Mouse (Mus musculus): ENCODE results near the gene Cfap58.

Cfap58 gene

DNA sequence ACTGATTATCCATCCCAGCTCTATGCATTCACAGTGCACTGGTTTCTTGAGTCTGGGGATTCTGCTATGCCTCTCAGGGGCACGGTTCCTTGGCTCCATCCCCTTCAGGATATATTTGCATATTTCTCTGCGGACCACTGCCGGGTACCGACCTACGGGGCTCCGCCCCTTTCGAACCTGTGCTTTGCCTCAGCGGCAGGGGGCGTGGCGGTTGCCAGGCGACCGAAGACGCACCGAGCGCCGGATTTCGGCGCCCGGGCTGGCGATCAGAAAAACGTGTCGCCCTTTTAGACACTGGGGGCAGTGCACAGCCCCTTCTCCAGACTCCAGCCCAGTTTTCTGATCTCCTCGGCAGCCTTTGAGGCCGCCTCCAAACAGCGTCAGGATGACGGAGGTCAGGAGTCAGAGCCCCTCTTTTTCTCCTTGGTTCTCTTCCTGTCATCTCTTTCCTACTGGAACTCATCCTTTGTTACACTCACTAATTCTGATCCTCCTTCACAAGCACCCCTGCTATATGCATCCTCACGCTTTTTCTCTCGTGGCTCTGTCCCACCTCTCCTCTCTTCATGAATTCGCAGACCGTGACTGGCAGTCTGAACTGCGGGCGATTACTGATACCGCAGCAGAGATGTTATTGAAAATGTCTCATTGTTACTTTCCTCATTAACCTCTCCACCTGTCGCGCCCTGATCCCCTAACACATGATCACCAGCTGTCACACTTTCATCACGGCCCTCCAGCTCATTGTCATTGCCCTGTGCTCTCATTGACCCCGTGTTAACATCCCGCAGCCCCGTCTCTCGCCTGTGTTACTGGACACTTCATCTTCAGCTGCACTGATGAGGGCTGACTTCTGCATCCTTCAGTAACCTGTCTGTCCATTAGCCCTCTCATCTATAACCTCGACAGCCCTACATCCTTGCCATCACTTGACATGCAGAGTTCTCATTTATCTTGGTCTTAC, at the start of gene Cfap58:
TSS of gene Cfap58 (plus strand) at position 233 of the 964 bp plus-strand sequence.
- in situ Hi-C loops (cut with MboI, MseI): no loop called here

DNA sequence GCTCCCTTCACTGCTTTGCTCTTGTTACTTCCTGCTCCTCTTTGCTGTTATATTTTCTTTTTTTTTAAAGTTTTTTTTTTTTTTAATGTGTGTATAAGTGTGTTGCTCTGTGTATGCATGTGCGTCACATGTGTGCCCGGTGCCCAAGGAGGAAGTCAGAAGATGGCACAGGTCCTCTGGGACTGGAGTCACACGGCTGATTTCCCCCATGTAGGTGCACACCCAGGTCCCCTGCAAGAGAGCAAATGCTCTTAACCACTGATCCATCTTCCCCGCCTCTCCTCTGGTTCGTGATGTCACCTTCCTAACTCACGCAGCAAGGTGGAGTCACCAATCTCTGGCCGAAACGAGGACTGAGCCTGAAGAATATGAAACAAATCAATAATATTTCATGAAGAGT, 49.4 kb upstream of the Cfap58 start:
- in situ Hi-C loops (cut with MboI, MseI): no loop called here

DNA sequence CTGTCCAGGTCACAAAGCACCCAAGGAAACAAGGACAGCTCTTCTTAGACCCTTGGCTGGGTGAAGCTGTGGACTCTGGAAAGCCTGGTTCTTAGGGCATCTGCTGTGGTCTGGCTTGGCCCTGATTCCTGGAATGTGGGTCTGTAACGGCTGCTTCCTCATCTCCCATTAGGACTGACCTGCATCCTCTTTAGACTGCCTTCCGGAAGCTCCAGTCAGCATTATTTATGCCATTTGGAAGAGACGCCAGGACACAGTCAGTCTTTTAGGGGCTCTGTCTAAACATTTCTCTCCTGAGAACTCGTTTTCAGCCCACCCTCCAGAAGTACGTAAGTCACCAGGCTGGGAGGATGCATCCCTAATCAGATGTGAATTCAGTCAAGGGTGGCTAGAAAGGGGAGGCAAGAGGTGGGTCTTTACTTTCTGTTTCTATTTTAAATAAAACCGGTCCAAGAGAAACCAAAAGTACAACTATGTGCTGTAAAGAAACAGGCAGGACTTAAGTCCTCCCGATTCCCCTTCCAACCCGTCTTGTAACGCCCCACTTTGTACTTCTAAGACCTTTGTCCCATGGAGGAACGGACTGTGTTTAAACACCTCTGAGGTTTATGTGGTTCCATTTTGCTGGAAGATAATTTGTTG, 46.9 kb upstream of the Cfap58 start:
- in situ Hi-C loops (cut with MboI, MseI): no loop called here

DNA sequence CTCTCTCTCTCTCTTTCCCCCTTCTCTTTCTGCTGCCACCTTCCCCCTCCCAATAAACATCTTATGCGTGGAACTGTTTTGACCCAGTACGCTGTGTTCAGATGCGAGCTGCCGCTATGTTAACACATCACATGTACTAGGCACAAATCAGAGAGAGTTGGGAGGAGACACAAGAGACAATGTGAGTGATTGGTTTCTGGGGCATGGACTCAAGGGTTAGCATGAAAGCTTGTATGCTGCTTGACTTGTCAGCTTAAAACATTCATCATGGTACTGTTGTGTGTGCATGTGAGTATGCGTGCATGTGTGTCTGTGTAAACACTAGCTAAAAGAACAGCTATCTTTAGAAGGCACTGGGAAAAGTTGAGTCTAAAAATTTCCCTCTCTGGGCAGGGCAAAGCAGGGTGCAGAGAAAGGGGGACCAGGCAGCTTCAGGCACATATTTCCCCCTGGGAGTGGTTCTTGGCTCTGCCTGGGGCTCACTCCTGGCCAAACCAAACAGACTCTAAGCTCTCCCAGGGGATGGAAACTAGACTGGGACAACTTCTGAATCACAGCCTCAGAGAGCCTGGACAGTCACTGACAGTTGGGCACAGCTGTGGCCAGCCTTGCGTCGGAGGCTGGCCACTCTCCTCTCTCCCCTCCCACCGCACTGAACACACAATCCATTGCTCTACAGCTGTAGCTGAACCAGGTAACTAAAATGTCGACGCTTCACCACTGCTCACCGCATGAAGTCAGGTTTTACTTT, 45.7 kb upstream of the Cfap58 start:
- in situ Hi-C loops (cut with MboI, MseI): no loop called here

DNA sequence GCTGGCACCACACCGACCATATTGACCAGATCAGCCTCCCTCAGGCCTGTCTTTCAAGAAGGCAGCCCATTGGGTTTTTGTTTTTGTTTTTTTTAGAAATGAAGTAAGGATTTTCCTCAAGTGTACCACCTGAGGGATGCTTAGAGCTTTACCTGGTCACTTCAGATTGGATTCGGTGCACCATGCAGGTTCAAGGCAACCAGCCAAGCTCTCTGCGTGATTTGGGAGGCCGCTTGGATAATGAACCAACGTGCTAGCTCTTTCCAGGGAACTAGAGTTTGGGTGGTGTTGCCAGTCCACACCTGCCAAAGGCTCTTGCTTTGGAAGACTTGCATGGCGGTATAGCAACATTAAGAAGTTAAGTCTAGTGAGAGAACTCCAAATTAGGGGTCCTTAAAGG, 44.4 kb upstream of the Cfap58 start:
- in situ Hi-C loops (cut with MboI, MseI): no loop called here

DNA sequence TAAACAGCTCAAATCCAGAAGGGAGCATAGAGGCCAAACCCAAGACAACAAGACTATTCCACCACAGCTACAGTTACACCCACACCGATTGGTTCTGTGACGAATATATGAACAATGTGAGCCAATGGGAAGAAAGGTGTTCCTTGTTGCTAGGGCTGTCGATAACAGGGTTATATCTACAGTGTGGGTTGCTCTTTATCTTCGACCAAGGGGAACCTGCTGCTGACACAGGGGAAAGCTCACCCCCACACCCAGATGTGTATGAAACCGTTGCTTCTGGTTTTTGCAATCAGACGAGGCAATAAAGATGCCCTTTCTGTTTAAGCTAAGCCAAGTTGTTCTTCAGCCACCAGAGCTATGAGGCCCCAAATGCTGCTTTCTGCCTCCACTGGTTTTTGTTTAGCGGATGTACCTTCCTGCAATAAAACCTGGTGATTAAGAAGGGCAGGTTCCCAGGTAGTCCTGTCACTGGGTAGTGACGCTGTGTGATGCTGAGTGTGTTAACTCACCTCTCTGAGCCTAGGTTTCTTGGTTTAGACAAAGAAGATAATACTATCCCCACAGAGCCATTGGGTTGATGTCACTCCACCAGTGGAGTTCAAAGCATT, 38.9 kb upstream of the Cfap58 start:
- in situ Hi-C loops (cut with MboI, MseI): no loop called here

DNA sequence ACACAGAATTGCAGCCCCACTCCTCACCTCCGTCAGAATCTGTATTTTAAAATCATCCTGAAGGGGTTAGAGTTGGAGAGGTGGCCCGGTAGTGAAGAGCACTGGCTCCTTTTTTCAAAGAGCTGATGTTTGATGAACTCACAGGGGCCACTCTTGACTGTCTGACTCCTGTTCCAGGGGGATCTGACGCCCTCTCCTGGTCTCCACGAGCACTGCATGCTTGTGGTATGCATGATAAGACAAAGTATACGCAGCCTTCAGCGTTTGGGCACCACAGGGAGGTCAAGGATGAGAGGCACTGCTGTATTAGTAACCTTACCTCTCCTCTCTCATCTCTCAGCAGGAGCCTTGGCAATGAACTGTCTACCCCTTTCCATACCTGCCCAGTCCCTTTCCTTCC, 37.5 kb upstream of the Cfap58 start:
- in situ Hi-C loops (cut with MboI, MseI): no loop called here

DNA sequence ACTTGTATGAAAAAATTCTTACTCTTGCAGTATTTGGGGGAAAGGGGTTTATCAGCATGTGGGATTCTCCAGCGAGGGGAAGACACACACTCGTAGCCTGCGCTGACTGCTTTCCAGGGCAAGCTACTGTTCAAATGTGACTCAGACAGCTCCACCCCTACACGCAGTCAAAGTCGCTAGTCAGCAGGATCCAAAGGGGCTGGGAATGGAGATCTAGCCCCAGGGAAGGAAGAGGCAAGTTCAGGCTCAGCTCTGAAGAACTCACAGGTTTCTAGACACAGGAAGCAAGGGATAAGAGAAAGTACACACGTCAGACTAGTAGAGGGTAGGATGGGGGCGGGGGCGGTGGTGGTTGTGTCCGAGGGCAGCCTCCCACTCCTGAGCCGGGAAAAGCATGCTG, 36.9 kb upstream of the Cfap58 start:
- in situ Hi-C loops (cut with MboI, MseI): no loop called here

DNA sequence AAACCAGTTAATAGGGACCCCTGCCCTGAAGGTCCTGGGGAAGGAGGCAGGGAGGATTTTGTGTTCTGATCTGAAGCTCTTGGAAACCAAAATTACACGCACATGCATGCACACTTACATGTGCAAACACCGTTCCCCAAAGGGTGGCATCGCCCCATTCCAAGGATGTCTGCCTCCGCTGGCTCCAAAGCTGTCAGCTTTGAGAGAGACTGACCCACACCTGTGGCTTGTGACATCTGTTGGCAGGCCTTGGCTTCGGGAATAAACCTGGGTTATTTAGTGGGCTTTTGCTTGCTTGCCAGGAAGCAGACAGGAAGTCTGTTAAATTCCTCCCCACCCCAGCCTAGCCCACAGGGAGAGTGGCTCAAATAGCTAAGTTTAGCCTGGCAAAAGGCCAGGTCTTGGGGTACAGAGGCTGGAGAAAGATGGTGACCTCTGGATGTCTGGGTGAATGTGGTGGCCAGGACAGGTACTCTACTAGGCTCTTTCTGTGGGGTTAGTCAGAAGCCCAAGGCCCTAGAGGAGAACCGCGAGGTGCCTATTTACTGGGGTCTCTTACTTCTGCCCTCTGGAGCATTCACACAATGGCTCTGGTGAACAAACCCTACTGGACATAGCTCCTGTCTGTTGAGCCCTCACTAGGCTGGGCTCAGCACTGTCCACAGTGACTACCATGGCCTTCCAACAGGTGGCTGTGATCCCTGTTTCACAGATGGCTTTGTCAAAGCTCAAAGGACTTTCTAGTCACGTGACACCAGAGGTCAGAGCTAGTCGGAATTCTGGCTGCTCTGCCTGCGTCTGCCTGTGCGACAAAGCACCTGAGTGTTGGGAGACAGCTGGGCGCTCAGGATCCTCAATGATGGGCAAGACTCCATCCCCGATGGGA, 34.9 kb upstream of the Cfap58 start:
- in situ Hi-C loops (cut with MboI, MseI): no loop called here

DNA sequence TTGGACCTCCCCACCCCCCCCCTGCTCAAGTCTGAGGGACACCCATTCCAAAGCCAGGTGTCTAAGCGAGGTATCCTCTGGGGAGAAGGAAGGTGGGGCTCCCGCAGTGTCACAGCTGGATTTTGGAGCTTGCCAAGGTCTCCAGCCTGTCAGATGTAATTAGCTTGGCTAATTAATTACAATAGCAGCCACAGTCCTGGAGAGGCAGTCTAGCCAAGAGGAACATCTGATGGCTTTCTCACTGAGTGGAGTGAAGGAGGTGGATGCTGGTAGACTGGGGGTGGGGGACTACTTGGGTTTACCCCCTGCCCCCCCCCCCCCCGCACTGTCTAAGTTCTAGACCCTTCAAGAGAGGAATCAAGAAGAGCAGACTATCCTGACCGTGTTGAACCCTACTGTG, 33.8 kb upstream of the Cfap58 start:
- in situ Hi-C loops (cut with MboI, MseI): no loop called here

DNA sequence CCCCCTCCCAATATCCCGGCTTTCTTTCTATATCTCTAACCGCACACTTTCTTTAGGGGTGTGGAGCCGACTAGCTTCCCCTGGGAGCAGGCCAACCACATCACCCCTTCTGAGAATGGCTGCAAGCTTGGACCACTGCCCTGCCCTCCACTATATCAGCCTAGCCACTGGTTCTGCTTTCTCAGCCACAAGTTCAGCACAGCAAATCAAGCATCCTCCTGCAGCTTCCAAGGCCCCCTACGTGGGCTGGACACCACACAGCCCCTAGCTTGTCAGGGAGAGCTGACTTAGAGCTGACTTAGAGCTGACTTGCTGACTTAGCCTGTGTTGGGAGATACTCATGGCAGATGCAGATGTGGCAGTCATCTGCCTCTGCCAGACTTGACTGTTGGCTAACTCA, 32.4 kb upstream of the Cfap58 start:
- in situ Hi-C loops (cut with MboI, MseI): no loop called here

DNA sequence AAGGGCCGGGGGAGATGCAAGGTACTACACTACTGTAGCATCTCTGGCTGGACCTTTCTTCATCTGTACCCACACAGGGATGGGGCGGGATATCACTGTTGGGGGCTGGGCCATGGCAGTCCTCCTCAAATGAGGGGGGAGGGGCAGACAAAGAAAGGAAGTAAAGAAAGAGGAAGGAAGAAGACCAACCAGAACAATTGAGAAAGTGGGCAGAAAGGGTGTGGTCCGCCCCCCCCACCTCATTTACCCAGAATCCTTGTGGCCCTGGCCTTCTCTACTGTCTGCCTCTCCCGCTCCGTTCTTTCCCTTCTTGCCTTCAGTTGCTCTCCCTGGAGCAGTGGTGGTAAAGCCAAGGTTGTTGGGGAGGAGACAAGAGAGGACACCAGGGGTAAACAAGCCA, 31.9 kb upstream of the Cfap58 start:
- in situ Hi-C loops (cut with MboI, MseI): no loop called here

DNA sequence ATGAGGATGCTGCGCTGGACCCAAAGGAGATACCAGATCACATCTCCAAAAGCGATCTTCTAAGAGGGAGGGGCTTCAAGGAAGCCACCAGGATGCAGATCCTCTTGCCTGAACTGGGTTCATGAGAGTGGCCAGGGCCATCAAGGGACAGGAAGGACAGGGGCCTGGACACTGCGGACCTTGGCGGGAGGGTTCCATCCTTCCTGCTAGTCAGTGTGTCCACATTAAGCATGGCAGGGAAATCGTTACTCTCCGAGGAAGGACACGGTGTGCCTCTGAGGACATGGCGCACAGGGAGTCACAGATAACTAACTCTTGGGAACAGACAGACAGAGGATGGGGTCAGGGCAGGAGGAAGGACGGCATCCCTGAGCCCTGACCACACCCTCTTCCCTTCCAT, 29.9 kb upstream of the Cfap58 start:
- in situ Hi-C loops (cut with MboI, MseI): no loop called here

DNA sequence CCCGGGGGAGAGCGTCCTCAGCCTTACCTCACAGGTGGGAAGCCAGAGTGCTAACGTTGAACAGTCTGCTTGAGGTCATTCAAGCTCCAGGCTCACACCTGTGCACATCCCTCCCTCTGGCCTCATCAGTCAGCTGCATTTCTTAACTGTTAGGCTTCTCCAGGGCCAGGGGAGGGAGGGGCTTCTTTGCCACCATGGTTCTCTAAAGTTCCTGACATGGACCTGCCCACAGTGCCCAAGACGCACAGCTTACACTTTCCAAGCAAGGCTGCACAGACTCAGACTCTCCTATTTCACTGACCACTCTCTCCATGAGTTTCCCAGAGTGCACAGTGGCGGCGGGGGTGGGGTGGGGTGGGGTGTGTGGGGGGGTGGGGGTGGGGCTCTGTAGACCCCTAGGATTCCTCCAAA, 28.5 kb upstream of the Cfap58 start:
- in situ Hi-C loops (cut with MboI, MseI): no loop called here

DNA sequence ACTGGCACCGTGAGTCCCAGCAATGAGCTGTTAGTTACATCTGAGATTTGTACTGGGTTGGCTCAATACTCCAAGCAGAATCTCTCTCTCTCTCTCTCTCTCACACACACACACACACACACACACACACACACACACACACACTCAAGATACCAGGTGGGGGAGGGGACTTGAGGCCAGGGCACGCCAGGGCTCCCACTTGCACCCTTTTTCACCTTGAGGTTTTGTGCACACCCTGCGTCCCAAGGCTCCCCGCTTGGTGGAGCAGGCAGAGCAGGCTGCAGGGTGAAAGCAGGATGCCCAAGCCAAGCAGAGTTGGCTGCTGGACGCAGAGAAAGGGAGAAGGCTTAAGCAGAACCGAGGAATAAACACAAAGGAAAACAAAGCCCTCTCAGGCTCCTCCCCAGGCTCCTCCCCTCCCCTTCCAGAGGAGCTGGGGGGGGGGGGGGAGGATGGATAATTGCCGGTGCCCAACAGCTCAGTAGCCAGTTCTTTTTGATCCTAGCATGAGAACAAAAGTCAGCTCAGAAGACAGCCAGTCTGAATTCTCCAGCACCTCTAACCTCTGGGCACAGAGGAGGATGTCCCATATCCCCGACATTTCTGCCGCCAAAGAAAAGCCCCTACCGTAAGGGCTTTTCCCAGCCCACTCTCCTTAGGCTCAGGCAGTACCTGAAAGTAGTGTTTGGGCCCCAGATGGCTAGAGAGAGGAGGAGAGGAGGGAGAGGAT, 27.9 kb upstream of the Cfap58 start:
- in situ Hi-C loops (cut with MboI, MseI): no loop called here

DNA sequence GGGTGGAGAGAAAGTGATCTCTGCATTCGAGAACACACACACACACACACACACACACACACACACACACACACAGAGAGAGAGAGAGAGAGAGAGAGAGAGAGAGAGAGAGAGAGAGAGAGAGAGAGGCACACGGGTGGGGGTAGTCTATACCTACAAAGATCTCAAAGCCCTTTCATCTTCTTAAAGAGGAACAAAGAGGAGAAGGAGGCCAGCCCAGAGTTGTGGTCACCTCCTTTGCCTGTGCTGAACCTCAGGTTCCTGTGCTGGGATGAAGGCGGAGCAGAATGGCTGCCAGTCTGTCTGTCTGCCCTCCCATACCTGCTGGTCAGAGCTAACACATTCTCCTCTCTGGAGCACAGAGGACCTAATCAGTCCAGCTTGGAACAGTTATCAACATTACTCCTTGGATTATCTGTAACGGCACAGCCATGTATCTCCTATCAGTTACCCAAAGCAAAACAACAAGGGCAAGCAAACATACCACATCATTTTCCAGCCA, 27.3 kb upstream of the Cfap58 start:
- in situ Hi-C loops (cut with MboI, MseI): no loop called here

DNA sequence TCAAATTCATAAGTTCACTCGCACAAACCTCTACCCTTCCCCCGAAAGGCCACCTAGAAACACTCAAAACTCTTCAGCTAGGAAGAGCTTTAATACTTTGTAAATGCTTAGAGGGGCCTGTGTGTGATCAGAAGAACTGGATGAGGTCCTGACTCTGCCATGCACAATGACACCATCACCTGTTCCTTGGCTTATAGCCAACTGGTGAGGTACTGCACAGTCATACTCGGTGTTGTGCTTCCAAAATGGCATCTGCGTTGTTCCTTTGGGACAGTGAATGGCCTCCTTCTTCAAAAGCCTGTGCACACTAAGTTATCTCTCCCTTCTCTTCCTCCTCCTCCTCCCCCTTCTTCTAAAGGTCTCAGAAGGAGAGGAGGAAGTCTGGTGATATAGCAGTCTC, 26.7 kb upstream of the Cfap58 start:
- in situ Hi-C loops (cut with MboI, MseI): no loop called here

DNA sequence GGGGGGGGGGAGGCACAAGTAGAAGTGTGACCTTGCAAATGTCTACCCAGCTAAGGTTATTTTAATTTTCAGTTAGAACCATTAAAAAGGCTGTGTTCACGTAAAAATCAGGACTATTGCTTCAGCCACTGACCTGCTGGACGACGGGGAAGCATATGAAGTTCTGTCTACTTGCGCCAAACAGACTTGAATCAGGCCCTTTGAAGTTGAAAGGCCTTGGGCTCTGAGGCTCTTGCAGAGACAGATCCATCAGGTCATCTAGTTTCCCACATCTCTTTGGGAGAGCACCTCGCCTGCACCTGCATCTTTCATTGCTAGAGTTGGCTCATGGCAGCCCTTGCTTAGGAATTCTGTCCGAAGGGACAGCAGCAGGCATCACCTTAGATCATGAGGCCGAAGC, 24.1 kb upstream of the Cfap58 start:
- in situ Hi-C loops (cut with MboI, MseI): no loop called here

DNA sequence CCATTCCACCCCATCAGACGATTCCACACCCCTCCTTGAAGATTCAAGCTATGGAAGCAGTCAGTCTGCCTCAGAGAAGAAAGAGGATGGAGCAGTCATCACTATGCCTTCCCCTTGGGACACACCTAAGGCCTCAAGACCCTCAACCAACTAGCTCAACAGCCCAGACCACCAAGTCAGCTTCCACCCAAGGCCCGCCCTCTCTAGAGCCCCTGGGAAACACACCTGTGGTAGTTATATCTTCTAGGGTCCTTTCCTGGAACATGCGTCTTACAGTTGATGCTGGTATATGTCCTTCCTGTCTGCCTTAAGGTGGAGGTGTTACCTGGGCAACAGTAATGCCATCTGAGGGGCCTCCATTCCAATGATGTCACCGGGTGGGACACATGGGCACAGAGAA, 23.3 kb upstream of the Cfap58 start:
- in situ Hi-C loops (cut with MboI, MseI): no loop called here

DNA sequence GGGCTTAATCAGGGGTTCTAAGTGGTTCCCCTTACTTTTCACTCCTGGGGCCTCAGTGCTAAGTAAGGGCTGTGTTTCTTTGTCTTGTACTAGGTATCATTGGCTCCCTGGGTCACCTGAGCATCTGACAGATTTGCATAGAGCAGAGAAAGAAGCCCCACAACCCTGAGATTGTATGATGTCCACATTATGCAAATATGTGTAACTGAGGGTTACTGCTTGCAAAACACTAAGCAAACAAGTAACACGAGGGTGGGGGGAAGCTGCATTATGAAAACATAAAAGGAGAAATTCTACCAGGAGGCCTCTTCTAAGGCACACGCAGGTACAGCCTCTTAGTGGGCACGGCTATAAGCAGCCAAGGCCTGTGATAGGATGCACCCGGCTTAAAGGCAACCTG, 22.2 kb upstream of the Cfap58 start:
- in situ Hi-C loops (cut with MboI, MseI): no loop called here
